In genomic region chr10:86296111-86296510, GRCm38 (mm10) we compare ENCODE assay signal across 8 mouse cellular contexts. TPM values are rescaled to one million over a fixed set of nuclear protein-coding genes. Genes with fewer than 3 reads are reported as not detected.
DNase-seq lines count a peak whose midpoint lies in the region; ATAC-seq lines count a peak whose summit lies in the region.

No protein-coding gene starts in this region.

- WGBS in hindbrain, embryonic 11.5 days = 5% methylated on average over 14 of the region's 14 CpGs

- no peaks in the 10 kb centered on the region; the same call in 1 of the 2 replicates for H3K27me3 ChIP-seq in hindbrain, embryonic 11.5 days (ENCODE audit: control insufficient read depth, insufficient read depth, low read length)

- no peak overlapping the region for H3K27ac ChIP-seq in hindbrain, embryonic 11.5 days (ENCODE audit: low read depth, low read length)

- H3K9ac ChIP-seq in hindbrain, embryonic 11.5 days (ENCODE audit: low read depth, low read length) = peak overlapping the region; percentile 43; the same call in 1 of the 2 replicates

- peak; percentile 31; the same call in 1 of the 2 replicates for ATAC-seq in hindbrain, embryonic 11.5 days (ENCODE audit: low FRiP score)

- no peaks in the 10 kb centered on the region for H3K9me3 ChIP-seq in hindbrain, embryonic 11.5 days (ENCODE audit: control insufficient read depth, low read length)

- H3K4me1 ChIP-seq in hindbrain, embryonic 11.5 days (replicated peaks; ENCODE audit: control insufficient read depth, insufficient read depth, low read length) = 0 out of 2 replicates have a peak, but pooled peaks cover 6% of the 10 kb centered on the region

- no peak overlapping the region; the same call in 1 of the 2 replicates for H3K4me3 ChIP-seq in hindbrain, embryonic 11.5 days (ENCODE audit: low read depth, low read length)

- DNase-seq in Muller cell, postnatal 12 days (ENCODE audit: inconsistent ontology term) = peak; percentile 61
- peak; percentile 70 for DNase-seq in cerebellum, adult 9-10 months
- DNase-seq in frontal cortex, adult 2 months (ENCODE audit: extremely low spot score in 1 of 2, low spot score in 1 of 2) = peak; percentile 38 to 83
- peak; percentile 80 for DNase-seq in hindbrain, embryonic 11.5 days (ENCODE audit: low spot score)
- peak; percentile 79 to 85 for DNase-seq in layer of hippocampus, postnatal 14 days (ENCODE audit: low spot score in 2 of 2)
- peak; percentile 90 for DNase-seq in lung, postnatal 10 days
- DNase-seq in retina, embryonic 14.5 days (ENCODE audit: low spot score) = peak; percentile 82
- DNase-seq in urinary bladder, adult 18-20 months (ENCODE audit: low spot score in 2 of 2) = peak; percentile 61 to 71

- peak overlapping the region; percentile 36 for H3K4me2 ChIP-seq in hindbrain, embryonic 11.5 days (replicated peaks; ENCODE audit: low read depth, low read length)

- no peaks in the 10 kb centered on the region for H3K36me3 ChIP-seq in hindbrain, embryonic 11.5 days (ENCODE audit: control insufficient read depth, insufficient read depth, low read length)

RNA-seq across cellular contexts. Expression of gene Timp3, which starts 4.1 kb away (rescaled TPM):
- 59.6 and 65.5 TPM in 2 replicates for polyA plus RNA-seq in frontal cortex, adult 2 months (2012; rRNA removed)
- 31.6 and 32.8 TPM in 2 replicates for polyA plus RNA-seq in hindbrain, embryonic 11.5 days (2014; fragmentation: Nextera tagmentation; extraction: Ambion mirVana)
- total RNA-seq in layer of hippocampus, postnatal 14 days (2021) = 10 to 100 TPM; 62.0 to 62.3 TPM
